Mouse (Mus musculus) left cerebral cortex, postnatal 4 days (tissue): ENCODE results near the gene Klf8. TPM values are rescaled to one million over a fixed set of nuclear protein-coding genes. Genes with fewer than 3 reads are reported as not detected.
"Not testable (repeated sequence)": the region's sequence is repeated elsewhere in the genome, so short reads cannot be mapped to it uniquely, and the experiment has no call there.

Source experiments
- DNase-seq: peaks from one replicate; pipeline ENCODE4 v3.0.0-alpha.2; 2022
- intact Hi-C: fragments of 180-260 bp; cut with DNase I; formaldehyde crosslinking; loops from one replicate; pipeline ENCODE4 v1.15.1; 2025
- total RNA-seq, 2 experiments: library from RNA; stranded (reverse); gene quantifications; 2 replicates each; pipeline ENCODE4 v1.2.3; 2021

Gene Klf8
- 10 to 100 TPM; 32.0 to 39.1 TPM for total RNA-seq

DNA sequence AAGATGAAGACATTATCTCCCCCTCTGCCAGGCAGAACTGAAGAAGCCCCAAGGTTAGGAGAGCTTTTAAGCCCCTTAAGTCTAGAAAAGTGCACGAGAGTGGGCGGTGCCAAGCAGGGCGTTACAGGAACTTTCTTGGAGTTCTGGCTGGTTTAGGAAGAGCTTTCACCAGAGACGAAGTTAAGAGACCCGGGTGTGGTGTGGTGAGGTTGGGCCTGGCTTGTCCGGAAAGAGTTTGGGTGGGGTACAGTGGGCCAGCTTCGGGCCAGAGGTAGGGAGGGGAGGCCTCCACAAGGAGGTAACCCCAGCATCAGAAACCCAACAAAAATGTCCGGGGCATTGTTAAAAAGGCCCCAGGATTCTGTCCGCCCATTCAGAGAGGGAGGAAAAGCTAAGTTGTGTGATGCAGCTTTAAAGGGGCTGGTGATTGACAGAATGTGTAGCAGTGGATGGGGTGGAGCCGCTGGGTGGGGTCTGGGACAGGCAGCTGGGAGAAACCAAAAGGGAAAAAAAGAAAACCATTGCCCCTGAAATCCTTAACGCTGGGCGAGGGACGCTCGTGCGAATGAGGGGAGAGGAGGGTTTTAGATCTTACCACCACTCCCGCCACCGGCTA lies at the start of gene Klf8:
Gene Klf8 (plus strand): TSS at position 163 of the 616 bp plus-strand sequence.
- intact Hi-C loops, result no loop called here
- peak; percentile 10 for DNase-seq

DNA sequence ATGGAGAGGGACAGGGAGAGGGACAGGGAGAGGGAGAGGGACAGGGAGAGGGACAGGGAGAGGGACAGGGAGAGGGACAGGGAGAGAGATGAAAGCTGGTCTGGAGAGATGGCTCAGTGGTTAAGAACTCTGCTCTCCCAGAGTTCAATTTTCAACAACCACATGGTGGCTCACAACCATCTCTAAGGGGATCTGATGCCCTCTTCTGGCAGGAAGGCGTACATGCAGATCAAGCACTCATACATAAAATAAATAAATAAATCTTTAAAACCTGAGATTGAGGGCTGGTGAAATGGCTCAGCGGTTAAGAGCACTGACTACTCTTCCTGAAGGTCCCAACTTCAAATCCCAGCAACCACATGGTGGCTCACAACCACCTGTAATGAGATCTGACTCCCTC lies 38.1 kb upstream of the Klf8 start:
- DNase-seq, intact Hi-C loops: not testable (repeated sequence)

DNA sequence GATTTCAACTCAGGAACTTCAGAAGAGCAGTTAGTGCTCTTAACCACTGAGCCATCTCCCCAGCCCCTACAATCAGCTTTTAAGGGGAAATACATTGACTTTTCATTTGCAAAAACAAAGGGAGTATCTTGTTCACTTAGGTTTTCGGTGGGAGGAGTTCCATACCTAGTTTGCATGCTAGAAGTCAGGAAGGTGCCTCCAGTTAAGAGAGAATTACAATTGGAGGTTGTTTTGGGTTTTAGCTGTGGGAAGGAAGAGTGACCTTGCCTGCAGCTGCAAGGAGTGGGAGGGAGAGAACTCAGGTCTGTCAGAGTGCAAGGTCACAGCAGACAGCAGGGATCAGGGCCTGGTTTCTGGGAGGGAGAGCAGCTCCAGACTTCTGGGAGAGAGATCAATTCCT lies 26.2 kb upstream of the Klf8 start:
- intact Hi-C loops, result no loop called here
- no peak for DNase-seq

DNA sequence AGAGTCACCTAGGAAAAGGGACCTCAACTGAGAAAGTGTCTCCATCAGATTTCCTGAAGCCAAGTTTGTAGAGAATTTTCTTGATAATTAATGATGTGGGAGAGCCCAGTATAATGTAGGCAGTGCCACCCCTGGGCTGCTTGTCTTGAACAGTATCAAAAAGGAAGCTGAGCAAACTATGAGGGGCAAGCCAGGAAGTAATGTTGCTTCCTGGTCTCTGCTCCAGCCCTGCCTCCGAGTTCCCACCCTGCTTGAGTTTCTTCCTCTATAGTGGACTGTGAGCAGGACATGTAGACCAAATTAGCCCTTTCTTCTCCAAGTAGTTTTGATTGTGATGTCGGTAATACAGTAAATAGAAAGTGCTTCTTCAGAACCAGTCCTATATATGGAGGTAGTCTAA lies 6.0 kb upstream of the Klf8 start:
- DNase-seq, result no peak
- intact Hi-C loops, result no loop called here

DNA sequence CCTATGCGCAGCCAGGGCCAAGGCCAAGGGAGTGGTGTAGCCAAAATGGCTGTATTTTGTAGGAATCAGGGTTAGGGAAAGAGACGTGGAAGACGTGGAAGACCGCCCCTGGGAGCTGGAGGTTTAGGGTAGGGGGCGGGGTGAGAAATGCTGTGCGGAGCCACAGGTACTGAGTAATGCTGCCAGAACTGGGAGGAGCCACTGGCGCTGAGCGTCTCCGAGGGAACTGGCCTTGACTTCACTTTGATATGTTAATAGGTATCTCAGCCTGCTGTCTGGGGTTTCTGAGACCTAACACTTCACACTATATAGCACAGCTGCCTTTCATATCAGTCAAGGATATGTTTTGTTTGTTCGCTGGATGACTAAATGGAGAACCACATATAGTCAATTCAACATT lies 4.0 kb upstream of the Klf8 start:
- peak; percentile 0 for DNase-seq
- intact Hi-C loops, result no loop called here

DNA sequence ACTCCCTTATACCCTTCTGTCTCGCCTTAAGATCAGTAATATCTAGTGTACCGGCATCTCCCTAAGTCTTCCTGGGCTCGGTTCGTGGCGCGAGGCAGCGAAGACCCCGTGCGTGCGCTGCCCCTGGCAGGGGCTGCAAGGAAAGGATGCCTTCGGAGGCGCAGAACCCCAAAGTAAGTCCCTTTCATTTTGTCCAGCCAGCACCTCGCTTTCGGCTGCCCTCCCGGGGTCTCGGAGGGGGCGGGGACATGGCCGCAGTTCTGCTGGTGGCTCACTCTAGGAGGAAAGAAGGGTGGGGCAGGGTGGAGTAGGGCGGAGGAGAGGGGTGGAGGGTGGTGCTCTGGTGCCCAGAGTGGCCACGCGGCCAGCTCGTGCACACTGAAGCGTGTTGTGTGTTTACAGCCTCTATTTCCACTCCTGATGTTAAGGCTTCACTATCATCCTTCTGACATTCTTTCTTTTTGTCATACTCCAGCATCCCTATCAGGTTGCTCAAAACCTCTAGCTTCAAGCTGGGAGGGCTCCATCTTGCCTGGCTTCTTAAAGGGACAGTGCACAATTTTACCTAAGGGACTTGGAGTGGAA lies 746 bp downstream of the Klf8 start:
- DNase-seq, result peak; percentile 46
- intact Hi-C loops, result no loop called here

DNA sequence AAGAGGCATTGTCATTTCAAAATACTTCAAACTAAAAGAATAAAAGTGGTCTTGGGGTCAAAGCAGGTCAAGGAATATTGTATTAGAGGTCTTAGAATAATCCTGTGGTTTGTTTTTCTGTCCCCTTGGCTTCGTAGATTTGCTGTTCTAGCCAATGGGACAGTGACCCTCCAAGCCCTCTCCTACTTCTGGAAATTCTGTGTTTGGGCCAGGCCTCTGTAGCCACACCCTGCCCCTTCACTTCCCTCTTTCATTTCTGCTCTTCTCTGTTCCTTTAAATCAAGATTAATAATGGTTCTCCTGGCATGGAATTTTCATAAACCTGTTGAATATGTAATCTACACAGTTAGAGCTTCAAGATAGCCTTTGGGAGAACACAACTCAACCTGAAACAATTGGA lies 17.0 kb downstream of the Klf8 start:
- intact Hi-C loops, result no loop called here

DNA sequence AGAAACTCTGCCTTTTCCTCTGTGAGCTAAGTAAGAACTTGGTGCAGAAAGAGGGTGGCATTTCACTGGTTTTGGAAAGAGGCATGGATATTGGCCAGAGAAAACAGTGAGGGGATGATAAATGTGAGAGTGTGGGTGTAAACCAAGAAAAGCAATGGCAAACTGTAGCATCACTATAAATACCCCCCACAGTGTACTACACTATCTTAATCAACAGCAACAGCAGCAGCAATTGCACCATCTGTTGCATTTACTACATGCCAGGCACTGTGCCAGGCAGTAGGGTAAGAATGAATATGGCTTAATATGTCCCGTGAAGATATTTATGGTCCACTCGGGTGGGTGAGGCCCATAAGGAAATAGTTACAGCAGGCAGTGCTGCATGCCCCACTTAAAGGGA lies 18.2 kb downstream of the Klf8 start:
- DNase-seq, result no peak
- intact Hi-C loops, result no loop called here

More for the DNA sequence above, 17.0 kb downstream of the Klf8 start:
- no peak for DNase-seq

DNA sequence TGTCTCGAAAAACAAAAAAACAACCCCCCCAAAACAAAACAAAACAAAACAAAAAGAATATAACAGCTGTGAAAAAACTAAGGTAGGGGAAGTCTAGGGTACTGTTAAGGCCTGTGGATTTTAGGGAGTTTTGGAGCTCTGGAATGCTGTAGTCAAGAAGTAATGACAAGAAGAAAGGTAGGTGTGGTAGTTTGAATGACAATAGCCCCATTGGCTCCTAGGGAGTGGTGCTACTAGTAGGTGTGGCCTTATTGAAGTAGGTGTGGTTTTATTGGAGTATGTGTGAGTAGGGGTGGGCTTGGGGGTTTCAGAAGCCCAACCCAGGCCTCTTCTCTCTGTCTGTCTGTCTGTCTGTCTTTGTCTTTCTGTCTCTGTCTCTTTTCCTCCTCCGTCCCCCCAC lies 44.9 kb downstream of the Klf8 start:
- intact Hi-C loops, result no loop called here
- no peak for DNase-seq

DNA sequence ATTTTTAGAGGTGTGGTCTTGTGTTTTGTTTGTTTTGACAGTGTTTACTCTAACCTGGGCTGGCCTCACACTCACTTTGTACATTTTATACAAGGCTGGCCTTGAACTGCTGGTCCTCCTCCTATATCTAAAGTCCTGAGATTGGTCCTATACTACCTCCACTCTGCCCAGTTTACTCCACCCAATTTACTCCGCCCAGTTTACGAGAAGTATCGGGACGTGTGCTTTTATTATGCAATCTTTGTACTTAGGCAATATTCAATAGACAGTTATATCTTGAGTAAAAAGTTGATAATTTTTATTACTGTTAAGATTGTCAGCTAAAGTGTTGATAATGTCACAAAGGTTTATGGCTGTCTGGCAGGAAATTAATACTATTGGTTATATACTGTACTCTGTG lies 74.1 kb downstream of the Klf8 start:
- intact Hi-C loops, result no loop called here
- DNase-seq, result no peak

DNA sequence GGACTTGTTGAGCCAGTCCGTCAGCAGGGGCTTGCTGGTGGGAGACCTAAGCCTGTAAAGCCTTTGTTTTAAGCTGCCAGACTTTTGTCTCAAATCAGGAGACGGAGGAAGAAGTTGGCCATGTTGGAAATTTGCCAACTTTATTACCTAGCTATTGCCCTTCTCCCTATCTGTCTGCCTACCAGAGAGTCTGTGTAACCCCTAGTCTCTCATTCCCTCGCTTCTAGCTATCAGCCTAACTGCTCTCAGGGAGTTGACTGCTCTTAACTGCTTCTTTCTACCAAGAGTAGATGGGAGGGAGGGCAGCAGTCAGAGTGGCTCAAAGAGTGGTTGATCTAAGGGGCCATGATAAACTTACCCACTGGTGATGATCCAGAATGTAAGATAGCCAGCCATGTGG lies 85.8 kb downstream of the Klf8 start:
- intact Hi-C loops, result no loop called here

DNA sequence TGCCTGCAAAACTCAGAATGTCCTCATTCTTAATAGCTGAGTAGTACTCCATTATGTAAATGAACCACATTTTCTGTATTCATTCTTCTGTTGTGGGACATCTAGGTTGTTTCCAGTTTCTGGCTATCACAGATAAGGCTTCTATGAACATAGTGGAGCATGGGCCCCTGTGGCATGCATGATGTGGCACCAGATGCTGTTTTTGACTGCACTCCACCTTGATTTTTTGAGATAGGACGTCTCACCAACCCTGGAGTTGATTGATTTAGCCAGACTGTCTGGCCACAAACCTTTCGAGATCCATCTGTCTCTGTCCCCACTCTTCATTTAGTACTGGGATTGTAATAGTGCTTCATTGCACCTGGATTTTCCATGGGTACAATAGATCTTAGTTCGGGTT lies 96.9 kb downstream of the Klf8 start:
- intact Hi-C loops, result not testable (repeated sequence)

More for the DNA sequence above, 85.8 kb downstream of the Klf8 start:
- no peak for DNase-seq

DNA sequence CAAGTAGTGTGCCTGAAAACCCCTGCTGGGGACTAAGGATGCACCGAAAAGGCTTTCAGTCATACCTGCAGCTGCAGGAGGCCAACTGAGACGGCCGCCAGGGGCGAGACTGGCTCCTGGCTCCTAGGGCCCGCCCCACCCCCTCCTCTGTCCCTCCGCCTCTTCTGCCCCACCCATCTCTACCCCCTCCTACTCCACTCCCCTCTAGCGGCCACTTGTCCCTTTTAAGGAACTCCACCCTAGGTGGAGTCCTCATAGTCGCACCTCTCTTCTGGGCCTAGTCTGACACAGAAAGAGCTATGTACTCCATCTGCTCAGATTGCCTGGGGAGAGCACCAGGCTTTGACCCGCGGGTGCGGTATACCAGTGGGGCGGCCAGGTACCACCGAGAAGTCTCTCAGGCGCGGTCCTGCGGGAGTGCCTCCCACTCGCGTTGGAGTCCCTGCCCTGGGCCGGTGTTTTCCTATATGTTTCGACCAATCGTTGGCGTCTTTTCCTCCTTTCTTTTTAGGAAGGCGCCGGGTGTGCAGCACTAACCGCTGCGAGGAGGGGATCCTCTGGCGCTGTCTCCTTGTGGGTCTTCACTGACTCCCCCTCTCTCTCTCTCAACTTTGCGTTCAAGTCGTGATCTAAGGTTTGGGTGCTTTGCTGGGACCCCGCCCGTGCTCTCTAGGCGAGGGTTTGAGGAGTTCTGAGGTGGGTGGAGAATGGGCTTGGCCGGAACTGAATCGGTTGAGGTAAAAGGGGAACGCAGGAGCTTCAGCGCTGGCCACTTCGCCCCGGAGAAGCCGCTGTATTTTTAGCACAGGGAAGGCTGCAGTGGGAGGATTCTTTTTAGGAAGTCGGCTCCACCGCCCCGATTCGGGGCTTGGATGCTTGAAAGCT lies 122.3 kb downstream of the Klf8 start:
- intact Hi-C loops, result loop anchor here (10.0 kb wide), 2 partner anchors 115 to 205 kb away; no protein-coding TSS in a partner anchor
- peak; percentile 17 for DNase-seq

More for the DNA sequence above, 96.9 kb downstream of the Klf8 start:
- DNase-seq, result not testable (repeated sequence)

DNA sequence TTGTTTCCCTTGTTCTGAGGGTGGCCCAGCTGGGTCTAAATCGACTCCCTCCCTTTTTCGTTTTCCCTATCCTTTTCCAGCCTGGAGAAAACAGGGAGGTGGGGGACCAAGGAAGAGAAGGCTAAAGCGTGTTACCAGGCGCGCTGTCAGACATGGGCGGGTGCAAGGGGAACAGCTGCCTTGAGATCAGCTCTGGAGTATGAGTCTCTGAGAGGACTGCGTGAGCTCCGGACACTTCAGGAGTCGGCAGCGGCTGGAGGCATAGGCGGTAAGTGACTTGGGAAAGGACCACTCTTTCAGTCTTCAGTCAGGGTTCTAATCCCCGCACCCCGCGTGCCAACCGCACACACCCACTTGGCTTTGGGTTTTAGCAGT lies 122.9 kb downstream of the Klf8 start:
- intact Hi-C loops, result loop anchor here (10.0 kb wide), 2 partner anchors 115 to 205 kb away; no protein-coding TSS in a partner anchor
- DNase-seq, result peak; percentile 2

DNA sequence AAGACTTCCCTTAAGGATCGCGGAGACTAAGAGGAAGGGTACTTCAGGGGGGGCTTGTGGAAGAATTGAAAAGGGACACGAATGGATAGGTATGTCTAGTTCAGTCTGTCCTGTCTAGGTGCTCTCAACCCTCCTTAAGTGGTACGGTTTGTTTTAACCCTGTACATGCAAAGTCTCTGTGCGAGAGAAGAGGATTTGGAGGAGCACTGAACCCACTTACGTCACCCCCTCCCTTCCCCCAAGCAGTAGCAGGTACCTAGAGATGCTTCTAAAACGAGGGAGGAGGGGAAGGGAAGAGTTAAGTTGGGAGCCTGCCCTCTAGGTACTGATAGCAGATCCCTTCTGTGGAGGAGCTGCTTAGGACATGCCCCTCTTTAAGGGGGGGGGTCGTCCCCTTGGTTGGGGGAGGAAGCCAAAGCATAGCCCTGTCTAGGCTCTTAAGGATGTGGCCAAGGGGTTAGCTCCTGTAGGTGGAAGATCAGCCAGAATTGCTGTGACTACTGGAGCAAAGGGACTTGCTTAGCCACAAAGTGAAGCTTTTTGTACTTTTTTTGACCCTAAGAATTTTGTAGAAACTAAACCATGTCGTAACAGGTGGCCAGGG lies 123.5 kb downstream of the Klf8 start:
- DNase-seq, result no peak
- intact Hi-C loops, result loop anchor here (10.0 kb wide), 2 partner anchors 116 to 206 kb away; no protein-coding TSS in a partner anchor

DNA sequence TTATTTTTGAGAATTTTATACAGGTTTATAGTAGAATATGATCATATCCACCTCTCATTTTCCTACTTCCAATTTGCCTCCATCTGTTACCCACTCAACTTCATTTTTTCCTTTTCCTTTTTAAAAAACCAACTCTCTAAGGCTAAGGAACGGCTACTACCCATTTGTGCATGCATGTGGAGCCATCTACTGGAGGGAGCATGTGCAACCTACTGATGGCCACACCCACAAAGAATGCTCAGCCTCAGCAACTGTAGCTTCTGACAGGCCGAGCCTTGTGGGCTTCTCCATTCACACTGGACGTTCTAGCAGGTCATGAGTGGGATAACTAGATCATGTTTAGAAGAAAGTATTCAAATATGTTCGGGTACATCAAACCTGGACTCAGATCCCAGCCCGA lies 129.5 kb downstream of the Klf8 start:
- peak; percentile 32 for DNase-seq
- intact Hi-C loops, result loop anchor here (10.0 kb wide), 2 partner anchors 122 to 212 kb away; no protein-coding TSS in a partner anchor

DNA sequence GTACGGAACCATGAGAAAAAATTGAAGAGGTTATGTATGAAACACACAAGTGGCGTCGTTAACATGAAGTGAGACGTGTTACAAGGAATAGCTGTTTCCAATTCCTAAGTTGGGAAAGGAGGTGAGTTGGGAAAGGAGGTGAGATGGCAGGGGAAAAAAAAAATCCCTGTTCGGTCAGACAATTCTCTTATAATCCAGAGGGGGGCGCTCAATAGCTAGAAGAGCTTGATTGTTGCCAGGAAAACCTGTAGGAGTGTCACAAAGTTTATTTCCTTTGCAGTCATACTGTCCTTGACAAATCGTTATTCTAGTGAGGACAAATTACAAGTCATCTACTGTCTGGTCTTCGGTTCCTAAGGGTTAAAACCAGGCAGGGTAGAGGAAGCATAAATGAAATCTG lies 132.5 kb downstream of the Klf8 start:
- intact Hi-C loops, result loop anchor here (10.0 kb wide), 2 partner anchors 125 to 215 kb away; no protein-coding TSS in a partner anchor
- no peak for DNase-seq

DNA sequence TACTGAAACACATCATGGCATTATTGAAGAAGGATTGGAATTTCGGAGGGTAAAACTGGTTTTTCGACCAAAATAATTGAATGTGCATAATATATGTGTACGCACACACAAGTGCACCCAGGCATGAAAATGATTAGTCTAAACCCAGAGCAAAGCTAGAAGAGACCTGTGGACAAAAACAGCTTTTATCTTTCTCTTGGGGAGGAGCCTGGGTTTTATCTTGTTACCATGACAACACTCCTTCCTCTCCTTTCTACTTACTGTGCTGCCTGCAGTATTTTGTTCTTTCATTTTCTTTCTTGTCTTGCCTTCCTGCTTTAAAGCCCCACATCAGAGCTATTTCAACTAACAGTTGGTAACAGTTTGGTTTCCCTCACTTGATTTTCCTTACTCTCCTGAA lies 137.8 kb downstream of the Klf8 start:
- intact Hi-C loops, result no loop called here
- no peak for DNase-seq

DNA sequence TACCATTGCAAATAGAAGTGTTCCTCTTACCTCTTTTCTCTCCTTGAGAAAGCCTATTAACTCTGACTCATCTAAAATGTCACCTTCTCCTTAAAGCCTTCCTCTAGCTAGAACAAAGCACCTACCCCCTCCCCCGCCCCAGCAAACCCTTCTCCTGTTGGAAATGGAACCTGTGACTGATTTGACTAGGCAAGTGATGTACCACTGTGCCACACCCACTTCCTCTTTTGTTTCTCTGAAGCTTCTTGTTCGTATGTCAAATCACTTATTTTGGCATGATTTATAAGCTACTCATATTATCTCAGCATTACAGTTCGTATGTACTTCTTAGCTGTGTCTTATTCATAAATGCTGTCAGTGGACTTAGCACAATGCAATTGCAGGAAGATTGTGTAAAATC lies 144.5 kb downstream of the Klf8 start:
- intact Hi-C loops, result no loop called here
- no peak for DNase-seq

DNA sequence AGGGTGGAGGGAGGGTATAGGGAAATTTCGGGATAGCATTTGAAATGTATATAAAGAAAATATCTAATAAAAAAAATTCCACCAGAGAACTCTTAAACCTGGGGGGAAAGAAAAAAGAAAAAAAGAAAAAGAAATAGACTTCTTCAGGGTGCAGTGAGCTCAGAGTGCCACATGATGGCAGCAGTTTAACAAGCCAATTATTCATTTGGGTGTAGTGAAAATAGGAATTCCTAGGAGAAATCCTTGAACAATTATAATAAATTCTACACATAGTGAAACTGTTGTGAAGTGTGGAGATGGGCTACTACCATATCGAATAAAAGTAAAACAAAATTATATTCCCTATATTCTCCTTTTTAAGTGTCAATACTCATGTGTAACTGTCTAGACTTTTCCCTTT lies 152.0 kb downstream of the Klf8 start:
- intact Hi-C loops, result loop anchor here (5.0 kb wide), 1 partner anchor 318 kb away; no protein-coding TSS in a partner anchor
- no peak for DNase-seq

DNA sequence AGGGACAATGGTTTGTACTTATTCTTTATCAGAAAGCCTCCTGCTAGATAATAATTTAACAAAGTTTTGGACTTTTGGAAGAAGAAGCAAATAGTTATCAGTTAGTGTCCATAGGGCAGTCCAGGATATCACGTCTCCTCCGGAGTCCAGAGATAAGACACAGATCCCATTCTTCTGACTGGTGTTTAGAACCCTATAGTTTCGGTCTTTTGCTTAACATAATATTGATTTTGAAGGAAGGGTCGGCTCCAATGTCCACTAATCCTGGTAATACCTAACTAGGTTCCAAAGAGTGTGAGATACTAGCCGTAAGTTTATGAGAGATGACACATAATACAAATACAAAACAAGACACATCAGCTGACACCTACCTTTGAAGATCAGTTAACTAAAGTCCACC lies 179.8 kb downstream of the Klf8 start:
- no peak for DNase-seq
- intact Hi-C loops, result no loop called here
